Mouse (Mus musculus) thymus, postnatal 0 days (tissue): ENCODE measurements at regions not wholly inside any gene's neighbourhood (a gene's known extent, or its start where the extent isn't known, plus 50 kb on each side); places are given as distances from the start of the nearest gene placed in this dataset.

Source experiments
- DNase-seq: peaks from one replicate; pipeline ENCODE4 v3.0.0-alpha.2; 2015; ENCODE audit warnings: low spot score

GRCm38 (mm10) chr15:59206636-59207035 lies 317.5 kb downstream of the Gm49356 start:
- DNase-seq: no peak

- no peak for DNase-seq
Observed at GRCm38 (mm10) chr15:59207976-59208375, 318.9 kb downstream of the Gm49356 start.

GRCm38 (mm10) chr15:59212362-59212761 lies 323.3 kb downstream of the Gm49356 start:
- no peak for DNase-seq

- no peak for DNase-seq
Observed at GRCm38 (mm10) chr15:59214096-59214495, 325.0 kb downstream of the Gm49356 start.

- no peak for DNase-seq
Observed at GRCm38 (mm10) chr15:59215239-59215638, 326.1 kb downstream of the Gm49356 start.

GRCm38 (mm10) chr15:59217481-59217880 lies 328.4 kb downstream of the Gm49356 start:
- no peak for DNase-seq

GRCm38 (mm10) chr15:59218916-59219315 lies 329.8 kb downstream of the Gm49356 start:
- DNase-seq: no peak

GRCm38 (mm10) chr15:59225637-59226036 lies 336.5 kb downstream of the Gm49356 start:
- DNase-seq: no peak

- DNase-seq: no peak
Observed at GRCm38 (mm10) chr15:59227293-59227692, 338.2 kb downstream of the Gm49356 start.

- no peak for DNase-seq
Observed at GRCm38 (mm10) chr15:59230536-59230935, 341.4 kb downstream of the Gm49356 start.

GRCm38 (mm10) chr15:59231703-59232102 lies 342.6 kb downstream of the Gm49356 start:
- no peak for DNase-seq

GRCm38 (mm10) chr15:59232290-59232689 lies 343.2 kb downstream of the Gm49356 start:
- no peak for DNase-seq

GRCm38 (mm10) chr15:59237446-59238161 lies 348.5 kb downstream of the Gm49356 start:
- DNase-seq: no peak

GRCm38 (mm10) chr15:59241752-59242151 lies 352.7 kb downstream of the Gm49356 start:
- DNase-seq: no peak

GRCm38 (mm10) chr15:59245927-59246649 lies 357.0 kb downstream of the Gm49356 start:
- DNase-seq: peak; percentile 66

GRCm38 (mm10) chr15:59248477-59249260 lies 359.6 kb downstream of the Gm49356 start:
- no peak for DNase-seq

GRCm38 (mm10) chr15:59261380-59261779 lies 372.3 kb downstream of the Gm49356 start:
- DNase-seq: no peak

GRCm38 (mm10) chr15:59262380-59262779 lies 373.3 kb downstream of the Gm49356 start:
- DNase-seq: no peak

GRCm38 (mm10) chr15:59263433-59264328 lies 374.6 kb downstream of the Gm49356 start:
- peak; percentile 84 for DNase-seq
